Mouse (Mus musculus) megakaryocyte, adult 5-6 weeks (primary cell): Measurements from ENCODE around the gene Pdss2. TPM values are rescaled to one million over a fixed set of nuclear protein-coding genes. Genes with fewer than 3 reads are reported as not detected.

Source experiments
- ATAC-seq: 2 replicates; pipeline ENCODE4 v1.8.0; 2016; ENCODE audit warnings: mild to moderate bottlenecking, inconsistent platforms; ENCODE audit not compliant: poor library complexity, severe bottlenecking
- total RNA-seq, 2 experiments: library from RNA; stranded (forward) in 1 of 2; stranded (reverse) in 1 of 2; fragments of 153-499, 151-499 nt in 1 of 2; fragments of 221-1000, 200-1000 nt in 1 of 2; gene quantifications; 2 replicates each; pipeline versions ENCODE4 v1.2.3 to v1.2.4; 2015 to 2017

Pdss2 gene
- total RNA-seq, 2 experiments from 2014 or later: 2.7 to 11.4 TPM

DNA sequence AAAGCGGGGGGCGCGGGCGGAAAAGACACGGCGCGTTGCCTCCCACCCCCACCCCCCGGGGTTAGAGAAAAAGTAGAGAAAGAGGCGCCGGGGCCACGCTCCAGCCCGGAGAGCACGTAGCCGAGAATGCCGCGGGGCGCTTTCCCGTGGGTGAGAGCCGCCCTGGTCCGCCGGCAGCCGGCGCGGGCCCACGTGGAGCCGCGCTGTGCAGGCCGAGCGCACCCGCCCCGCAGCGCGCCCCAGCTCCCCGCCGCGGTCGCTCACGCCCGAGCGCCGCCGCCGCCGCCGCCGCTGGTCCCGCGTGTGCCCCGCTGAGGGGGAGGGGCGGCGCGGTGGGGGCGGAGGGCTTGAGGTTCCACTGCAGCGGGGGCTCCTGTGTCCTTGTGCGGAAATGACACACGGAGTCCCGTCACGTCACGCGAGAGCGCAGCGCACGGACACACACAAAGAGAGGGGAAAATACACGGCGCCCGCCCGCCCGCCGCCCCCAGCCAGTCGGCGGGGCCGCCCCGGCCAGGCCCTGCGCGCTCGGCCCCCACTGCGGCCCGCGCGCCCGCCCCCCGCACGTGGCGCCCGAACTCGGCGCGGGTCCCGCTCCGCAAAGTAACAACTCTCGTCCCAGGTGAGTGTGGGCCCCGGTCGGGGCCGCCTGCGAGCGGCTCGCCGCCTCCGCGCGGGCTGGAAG is 257.6 kb downstream of the Pdss2 start, which contains the start of gene Bend3:
TSS of gene Bend3 (plus strand) at position 81 of the 685 bp plus-strand sequence.
- ATAC-seq: peak; percentile 35

DNA sequence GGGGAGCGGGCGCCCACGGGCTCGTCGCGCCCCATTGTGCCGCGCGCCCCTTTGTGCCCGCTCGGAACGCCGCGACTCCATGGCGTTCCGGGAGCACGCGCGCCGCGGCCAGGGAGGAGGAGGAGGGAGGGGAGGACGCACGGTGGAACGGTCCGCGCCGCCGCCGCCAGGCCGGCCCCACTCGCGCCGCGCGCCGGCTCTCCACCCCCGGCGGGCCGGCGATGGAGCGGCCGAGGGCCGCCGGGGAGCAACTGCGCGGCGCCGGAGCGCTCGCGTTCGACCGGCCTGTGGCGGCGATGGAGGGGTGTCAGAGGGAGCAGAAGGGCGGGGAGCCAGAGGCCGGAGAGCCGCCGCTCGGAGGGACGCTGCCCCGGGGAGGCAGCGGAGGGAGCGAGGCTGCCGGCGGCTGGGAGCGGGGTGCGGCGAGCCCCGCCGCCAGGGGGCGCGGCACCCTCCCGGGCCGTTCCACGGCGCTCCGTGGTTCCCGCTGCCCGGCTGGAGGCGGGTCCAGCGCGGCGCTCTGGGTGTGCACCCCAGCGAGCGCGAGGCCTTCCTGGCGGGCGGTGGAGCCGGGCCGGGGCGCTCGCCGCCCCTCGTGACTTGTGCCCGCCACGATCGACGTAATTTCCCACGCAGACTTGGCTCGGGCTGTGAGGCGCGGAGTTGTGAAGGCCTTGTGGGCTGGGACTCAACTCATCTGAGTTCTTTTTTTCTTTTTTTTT is 258.3 kb downstream of the Pdss2 start:
- peak; percentile 95 for ATAC-seq

DNA sequence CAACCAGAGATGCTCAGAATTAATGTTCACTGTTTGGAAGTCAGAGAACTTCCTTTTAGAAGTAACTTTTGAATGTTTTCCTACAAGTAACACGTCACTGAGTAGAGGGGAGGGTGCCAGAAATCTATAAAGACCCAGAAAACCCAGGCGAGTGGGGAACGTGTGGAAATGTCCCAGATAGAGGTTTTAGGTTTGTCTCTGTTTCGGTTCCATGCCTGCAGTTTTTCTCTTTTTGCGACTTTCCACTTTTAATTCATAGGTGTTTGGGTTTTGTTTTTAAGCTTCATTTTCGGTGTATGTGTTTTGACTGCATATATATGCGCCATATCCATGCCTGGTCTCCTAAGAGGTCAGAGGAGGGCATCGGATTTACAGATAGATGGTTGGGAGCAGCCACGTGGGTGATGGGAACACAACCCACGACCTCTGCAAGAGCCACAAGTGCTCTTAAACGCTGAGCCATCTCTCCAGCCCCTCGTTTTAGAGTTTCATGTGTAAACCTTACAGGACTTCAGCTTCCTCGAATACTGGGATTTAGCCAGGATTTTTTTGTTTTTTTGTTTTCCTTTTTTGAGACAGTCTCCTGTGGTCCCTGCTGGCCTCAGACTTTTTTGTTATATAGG is 259.1 kb downstream of the Pdss2 start:
- no peak for ATAC-seq

DNA sequence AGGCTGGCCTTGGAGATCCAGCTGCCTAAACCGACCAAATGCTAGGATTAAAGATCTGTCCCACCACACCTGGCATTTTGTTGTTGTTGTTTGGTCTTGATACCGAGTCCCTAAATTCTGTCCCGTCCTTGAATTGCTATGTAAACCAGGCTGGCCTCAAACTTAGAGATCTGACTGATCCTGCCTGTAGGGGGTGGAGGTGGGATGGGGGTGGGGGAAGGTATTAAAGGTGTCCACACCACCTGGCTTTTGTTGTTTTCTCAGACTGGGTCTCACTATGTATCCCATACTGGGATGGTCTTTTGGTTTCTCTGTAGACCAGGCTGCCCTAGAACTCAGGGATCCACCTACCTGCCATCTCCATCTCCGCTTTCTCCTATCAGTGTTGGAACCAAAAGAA is 259.9 kb downstream of the Pdss2 start:
- ATAC-seq: no peak

DNA sequence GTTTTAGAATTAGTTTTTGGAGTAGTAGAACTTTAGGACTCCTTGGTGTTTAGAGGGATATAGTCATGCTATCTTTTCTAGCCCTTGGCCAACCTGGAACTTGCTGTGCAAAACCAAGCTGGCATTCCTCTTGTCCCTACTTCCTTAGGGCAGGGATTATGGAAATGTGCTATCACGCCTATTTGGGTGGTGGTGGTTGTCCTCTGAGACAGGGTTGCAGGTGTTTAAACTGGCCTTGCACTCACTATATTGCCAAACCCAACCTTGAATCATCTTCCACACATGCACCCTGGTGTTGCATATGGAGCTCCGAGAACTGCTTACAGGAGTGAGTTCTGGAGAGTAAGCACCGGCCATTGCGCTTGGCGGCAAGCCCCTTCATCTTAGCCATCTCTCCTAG is 260.7 kb downstream of the Pdss2 start:
- no peak for ATAC-seq

DNA sequence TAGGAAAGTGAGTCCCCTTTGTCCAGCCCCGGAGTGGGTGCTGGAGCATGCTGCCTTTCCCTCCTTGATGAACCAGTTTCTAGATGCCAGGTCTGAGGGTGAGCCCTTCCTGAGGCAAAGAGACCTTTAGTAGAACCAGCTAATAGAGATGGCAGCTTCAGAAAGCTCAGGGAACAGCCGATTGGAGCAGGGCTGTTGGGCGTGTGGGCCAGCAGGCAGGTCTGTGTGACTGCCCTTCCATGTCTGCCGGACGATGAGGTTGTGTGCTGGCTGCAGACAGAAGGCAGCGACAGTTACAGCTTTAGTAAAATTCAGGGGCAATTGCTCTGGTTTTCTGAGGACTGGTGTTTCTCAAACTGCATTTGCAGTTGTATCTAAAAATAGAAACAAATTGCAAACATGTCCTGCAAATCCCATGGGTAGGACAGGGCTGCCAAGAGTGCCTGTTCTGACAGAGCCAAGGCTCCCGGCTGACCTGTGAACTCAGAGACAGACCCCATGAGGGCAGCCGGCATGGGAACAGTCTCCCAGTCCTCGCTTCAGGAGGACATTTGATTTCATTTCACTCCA is 262.2 kb downstream of the Pdss2 start:
- ATAC-seq: no peak

- ATAC-seq: no peak
Measured at GRCm38 (mm10) chr10:43485751-43486268, 264.5 kb downstream of the Pdss2 start.

DNA sequence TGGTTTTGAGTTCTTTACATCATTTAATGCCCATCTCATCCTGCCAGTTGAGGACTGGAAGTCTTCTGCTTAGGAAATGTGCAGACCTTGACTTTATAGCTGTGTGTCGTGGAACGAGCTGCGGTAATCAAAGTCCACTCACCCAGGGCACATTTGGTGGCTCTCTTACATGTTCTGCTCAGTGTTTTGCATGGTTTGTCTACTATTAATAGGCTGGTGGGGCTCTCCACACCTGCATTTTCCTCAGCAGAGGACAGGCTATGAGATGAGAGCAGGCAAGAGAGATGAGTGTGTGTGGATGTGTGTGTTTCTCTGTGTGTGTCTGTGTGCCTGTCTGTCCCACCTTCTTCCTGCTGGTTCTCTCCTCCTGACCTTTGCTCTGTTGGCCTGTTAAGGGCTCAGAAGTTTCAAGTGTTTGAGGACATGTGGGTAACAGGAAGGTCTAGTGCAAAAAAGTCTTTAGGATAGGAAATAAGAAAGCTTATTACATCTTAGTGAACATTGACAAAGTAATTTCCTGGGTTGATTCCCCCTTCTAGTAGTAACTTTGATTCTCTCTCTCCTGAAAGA is 266.2 kb downstream of the Pdss2 start:
- ATAC-seq: no peak

DNA sequence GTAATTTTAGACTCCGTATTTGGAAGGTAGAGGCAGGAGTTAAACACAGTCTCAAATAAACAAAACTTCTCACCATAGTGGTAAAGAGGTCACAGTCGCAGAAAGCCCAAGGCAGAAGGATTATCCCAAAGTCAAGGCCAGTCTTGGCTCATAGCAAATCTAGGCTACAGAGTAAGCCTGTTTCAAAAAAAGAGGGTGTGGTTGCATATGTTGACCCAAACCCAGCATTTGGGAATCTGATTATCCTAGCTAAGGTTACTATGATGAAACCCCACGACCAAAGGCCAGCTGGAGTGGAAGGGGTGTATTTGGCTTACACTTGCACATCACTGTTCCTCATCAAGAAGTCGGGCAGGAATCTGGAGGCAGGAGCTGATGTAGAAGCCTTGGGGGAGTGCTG is 267.0 kb downstream of the Pdss2 start:
- no peak for ATAC-seq

DNA sequence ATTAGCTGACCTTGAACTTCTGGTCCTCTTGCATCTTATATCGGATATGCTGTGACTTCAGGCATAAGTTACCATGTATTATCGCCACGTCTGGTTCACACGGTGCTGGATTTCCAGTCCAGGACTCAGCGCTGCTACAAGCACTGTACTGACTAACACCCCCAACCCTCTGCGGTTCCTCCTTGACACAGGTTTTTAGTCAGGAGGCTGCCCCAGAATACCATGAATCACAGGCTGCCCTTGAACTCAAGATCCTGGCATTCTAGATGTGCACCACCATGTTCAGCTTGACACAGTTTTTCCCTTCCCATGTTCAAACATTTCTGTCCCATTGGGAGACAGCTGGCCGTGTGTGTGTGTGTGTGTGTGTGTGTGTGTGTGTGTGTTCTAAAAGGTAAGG is 267.9 kb downstream of the Pdss2 start:
- ATAC-seq: no peak

- no peak for ATAC-seq
Measured at GRCm38 (mm10) chr10:43489550-43489949, 268.3 kb downstream of the Pdss2 start.

GRCm38 (mm10) chr10:43490034-43490433 is 268.7 kb downstream of the Pdss2 start:
- no peak for ATAC-seq

GRCm38 (mm10) chr10:43490846-43491245 is 269.6 kb downstream of the Pdss2 start:
- no peak for ATAC-seq

DNA sequence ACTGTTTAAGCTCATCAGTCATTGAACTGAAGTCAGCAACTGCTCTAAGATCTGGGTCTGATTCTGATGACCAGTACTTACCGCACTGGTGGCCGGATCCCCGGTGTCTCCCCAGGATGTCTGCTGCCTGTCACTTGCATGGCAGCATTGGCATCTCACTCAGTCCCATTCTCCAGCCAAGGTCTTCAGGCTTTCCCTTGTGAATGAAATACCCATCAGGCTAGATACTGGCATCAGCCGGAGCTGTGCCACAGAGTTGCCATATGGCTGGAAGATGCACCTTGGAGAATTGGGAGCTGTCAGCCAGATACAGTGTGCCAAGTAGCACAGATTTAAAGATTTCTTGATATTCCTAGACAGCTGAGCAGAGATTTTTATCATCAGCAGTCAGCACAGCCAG is 281.3 kb downstream of the Pdss2 start:
- ATAC-seq: no peak

DNA sequence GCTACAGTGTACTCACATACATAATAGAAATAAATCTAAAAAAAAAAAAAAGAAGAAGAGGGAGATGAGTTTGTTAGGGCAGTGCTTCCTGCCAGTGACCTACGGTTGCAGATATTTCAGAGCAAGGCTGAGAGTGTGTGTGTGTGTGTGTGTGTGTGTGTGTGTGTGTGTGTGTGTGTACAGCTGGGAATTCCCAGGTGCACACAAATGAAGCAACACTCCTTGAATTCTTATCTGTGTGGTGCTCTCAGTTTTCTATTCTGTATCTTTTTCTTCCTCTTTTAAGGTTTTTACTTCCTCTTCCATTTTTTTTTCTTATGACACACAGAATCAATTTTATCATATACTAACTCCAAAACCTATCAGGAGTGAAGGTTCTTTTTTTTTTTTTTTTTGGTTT is 283.0 kb downstream of the Pdss2 start:
- ATAC-seq: 0 out of 2 replicates have a peak, but pooled peaks have one; percentile 24

DNA sequence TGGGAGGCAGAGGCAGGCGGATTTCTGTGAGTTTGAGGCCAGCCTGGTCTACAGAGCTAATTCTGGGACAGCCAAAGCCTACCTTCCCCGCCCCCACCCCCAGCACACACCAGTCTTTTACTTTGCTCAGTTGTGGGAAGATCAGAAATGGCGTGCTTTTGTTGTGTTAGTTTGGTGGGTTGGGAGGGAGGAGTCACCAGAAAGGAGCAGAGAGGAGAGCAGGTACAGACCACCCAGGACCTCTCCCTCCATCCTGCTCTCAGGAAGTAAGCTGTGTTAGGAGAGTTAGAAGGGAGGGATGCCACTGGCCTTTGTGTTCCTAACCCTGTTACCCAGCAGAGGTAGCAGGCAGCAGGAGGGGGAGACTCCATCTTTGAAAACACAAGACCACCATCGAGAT is 285.8 kb downstream of the Pdss2 start:
- ATAC-seq: no peak

DNA sequence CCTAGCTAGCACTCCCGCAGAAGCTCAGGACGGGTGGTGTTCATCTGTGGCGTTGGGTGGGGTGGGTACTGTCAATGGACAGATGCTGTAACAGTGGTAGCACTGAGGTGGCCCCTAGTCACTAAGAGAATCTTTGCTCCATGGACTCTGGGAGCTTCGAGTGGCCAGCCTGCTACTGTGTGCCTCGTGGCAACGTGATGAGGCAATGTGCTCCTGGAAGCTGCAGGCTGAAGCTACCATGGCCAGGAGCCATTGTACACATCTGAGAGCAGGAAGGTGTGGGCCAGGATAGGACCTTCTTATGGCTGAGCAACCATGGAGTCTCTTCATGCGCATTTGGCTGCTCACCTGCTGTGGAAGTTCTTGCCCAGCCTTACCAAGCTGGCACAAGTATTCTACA is 287.9 kb downstream of the Pdss2 start:
- ATAC-seq: no peak

- ATAC-seq: no peak
Measured at GRCm38 (mm10) chr10:43512976-43513375, 291.7 kb downstream of the Pdss2 start.
